Mouse (Mus musculus): ENCODE measurements around the gene Exosc5. TPM values are rescaled to one million over a fixed set of nuclear protein-coding genes. Genes with fewer than 3 reads are reported as not detected.
A peak's percentile ranks its signal among the peaks of the same experiment; 100 is the strongest.

Exosc5 gene
- total and polyA plus RNA-seq, 3 experiments, result 109 to 134 TPM; not detected in 1

GRCm38 (mm10) chr7:25710519-25711130 is 51.7 kb downstream of the Exosc5 start:
- no peaks in the 10 kb centered on the region for H3K79me2 ChIP-seq (ENCODE audit: control insufficient read depth, insufficient read depth, low read length, poor library complexity)
- no peak overlapping the region for H3K9ac ChIP-seq (ENCODE audit: control insufficient read depth, low read depth, low read length, poor library complexity, severe bottlenecking)
- no peaks in the 10 kb centered on the region for H3K9me3 ChIP-seq (replicated peaks; ENCODE audit: insufficient read depth, low read length)
- H3K27me3 ChIP-seq (ENCODE audit: control insufficient read depth in 1 of 2, insufficient read depth in 2 of 2, low read length in 2 of 2), result no peaks in the 10 kb centered on the region
- no peak overlapping the region for H3K4me3 ChIP-seq (ENCODE audit: control insufficient read depth in 1 of 2, insufficient read depth in 1 of 2, low read depth in 2 of 2, low read length in 2 of 2)
- peaks cover 0 to 5% of the 10 kb centered on the region in 2 experiments; a peak in 1 of 4 replicates for H3K4me1 ChIP-seq (ENCODE audit: control insufficient read depth in 1 of 2, insufficient read depth in 2 of 2, low read length in 2 of 2)
- TF ChIP-seq GATA1 (IDR thresholded peaks at IDR 0.05; ENCODE audit: low read depth, low read length) (no peak), E2F4 (IDR thresholded peaks at IDR 0.05; ENCODE audit: borderline replicate concordance, low read depth, low read length) (no peak), POLR2A (IDR thresholded peaks at IDR 0.05; ENCODE audit: control insufficient read depth in 1 of 2, insufficient read depth in 1 of 2, low read depth in 1 of 2, low read length in 2 of 2, poor library complexity in 1 of 2) (0 out of 4 replicates have a peak, but pooled peaks of 1 of the 2 experiments have one; percentile 31), ZKSCAN1 (IDR thresholded peaks at IDR 0.05; ENCODE audit: low read depth, low read length) (no peak), CHD2 (IDR thresholded peaks at IDR 0.05; ENCODE audit: low read length) (no peak), NRF1 (IDR thresholded peaks at IDR 0.05; ENCODE audit: insufficient read depth, low read depth, low read length, poor library complexity, severe bottlenecking) (no peak), RCOR1 (IDR thresholded peaks at IDR 0.05; ENCODE audit: low read depth, low read length) (no peak), POLR2AphosphoS5 (IDR thresholded peaks at IDR 0.05; ENCODE audit: borderline replicate concordance, low read depth, low read length) (0 out of 2 replicates have a peak, but pooled peaks have one; percentile 35), MAZ (IDR thresholded peaks at IDR 0.05; ENCODE audit: low read depth, low read length) (no peak), GABPA (IDR thresholded peaks at IDR 0.05; ENCODE audit: low read depth, low read length) (no peak)
- H3K36me3 ChIP-seq (ENCODE audit: control insufficient read depth in 1 of 2, insufficient read depth in 2 of 2, low read length in 2 of 2), result peaks cover 0 to 3% of the 10 kb centered on the region in 2 experiments; a peak in 3 of 4 replicates
- no peak overlapping the region for H3K27ac ChIP-seq (ENCODE audit: control insufficient read depth, low read depth, low read length)
- DNase-seq (ENCODE audit: low read depth, low spot score), result peak; percentile 28

- TF ChIP-seq POLR2A (IDR thresholded peaks at IDR 0.05; ENCODE audit: control insufficient read depth in 1 of 2, insufficient read depth in 1 of 2, low read depth in 1 of 2, low read length in 2 of 2, poor library complexity in 1 of 2), result 0 out of 4 replicates have a peak, but pooled peaks of 1 of the 2 experiments have one; percentile 4
- TF ChIP-seq BHLHE40 (IDR thresholded peaks at IDR 0.05; ENCODE audit: borderline replicate concordance, low read depth, low read length), result no peak
- peak; percentile 38; the same call in 1 of the 2 replicates for TF ChIP-seq POLR2AphosphoS2 (IDR thresholded peaks at IDR 0.05; ENCODE audit: low read length)
- 0 out of 2 replicates have a peak, but pooled peaks have one; percentile 30 for TF ChIP-seq MYB (IDR thresholded peaks at IDR 0.05; ENCODE audit: low read depth, low read length)
- Histone ChIP-seq H3K79me2 (ENCODE audit: control insufficient read depth, insufficient read depth, low read length, poor library complexity) (no peaks in the 10 kb centered on the region), H3K4me3 (ENCODE audit: control insufficient read depth in 1 of 2, insufficient read depth in 1 of 2, low read depth in 2 of 2, low read length in 2 of 2) (no peak overlapping the region), H3K36me3 (ENCODE audit: control insufficient read depth in 1 of 2, insufficient read depth in 2 of 2, low read length in 2 of 2) (peaks cover 0 to 3% of the 10 kb centered on the region in 2 experiments; a peak in 2 of 4 replicates), H3K27me3 (ENCODE audit: control insufficient read depth in 1 of 2, insufficient read depth in 2 of 2, low read length in 2 of 2) (no peaks in the 10 kb centered on the region), H3K9me3 (replicated peaks; ENCODE audit: insufficient read depth, low read length) (no peaks in the 10 kb centered on the region), H3K9ac (ENCODE audit: control insufficient read depth, low read depth, low read length, poor library complexity, severe bottlenecking) (no peak overlapping the region), H3K27ac (ENCODE audit: control insufficient read depth, low read depth, low read length) (peak overlapping the region; percentile 14; the same call in 1 of the 2 replicates), H3K4me1 (ENCODE audit: control insufficient read depth in 1 of 2, insufficient read depth in 2 of 2, low read length in 2 of 2) (peaks cover 0 to 5% of the 10 kb centered on the region in 2 experiments; a peak in 1 of 4 replicates)
- DNase-seq (ENCODE audit: low read depth, low spot score), result peak; percentile 20
These were observed 52.2 kb downstream of the Exosc5 start for GRCm38 (mm10) chr7:25711165-25711564.
